Mouse (Mus musculus): ENCODE data around the gene Srpk1. TPM values are rescaled to one million over a fixed set of nuclear protein-coding genes. Genes with fewer than 3 reads are reported as not detected.

Gene Srpk1
- polyA plus RNA-seq, 1 experiment from 2014 or later = 89.1 TPM

GRCm38 (mm10) chr17:28637711-28638690 lies 15.5 kb upstream of the Srpk1 start:
- DNase-seq (ENCODE audit: low spot score) (peak; percentile 66), ATAC-seq (ENCODE audit: low read depth) (no peak; the same call in 1 of the 2 replicates)
- Histone ChIP-seq H3K9ac (ENCODE audit: low read depth, low read length) (no peak overlapping the region), H3K4me3 (ENCODE audit: low read depth, low read length) (no peak overlapping the region), H3K36me3 (ENCODE audit: control insufficient read depth, insufficient read depth, low read length) (no peaks in the 10 kb centered on the region), H3K4me2 (ENCODE audit: low read depth, low read length) (no peak overlapping the region), H3K27me3 (replicated peaks; ENCODE audit: control insufficient read depth, insufficient read depth, low read length) (no peaks in the 10 kb centered on the region), H3K9me3 (ENCODE audit: control insufficient read depth, low read length) (no peaks in the 10 kb centered on the region), H3K27ac (replicated peaks; ENCODE audit: low read depth, low read length) (no peak overlapping the region), H3K4me1 (ENCODE audit: control insufficient read depth, insufficient read depth, low read length) (no peaks in the 10 kb centered on the region)
- WGBS = 87% methylated on average over 6 of the region's 7 CpGs

- DNase-seq (ENCODE audit: low spot score) = no peak
- no peaks in the 10 kb centered on the region for H3K27me3 ChIP-seq (replicated peaks; ENCODE audit: control insufficient read depth, insufficient read depth, low read length)
- H3K9ac ChIP-seq (ENCODE audit: low read depth, low read length) = no peak overlapping the region
- H3K9me3 ChIP-seq (ENCODE audit: control insufficient read depth, low read length) = no peaks in the 10 kb centered on the region
- no peaks in the 10 kb centered on the region for H3K36me3 ChIP-seq (ENCODE audit: control insufficient read depth, insufficient read depth, low read length)
- H3K27ac ChIP-seq (replicated peaks; ENCODE audit: low read depth, low read length) = no peak overlapping the region
- 74% methylated on average over 5 of the region's 5 CpGs for WGBS
- no peaks in the 10 kb centered on the region for H3K4me1 ChIP-seq (ENCODE audit: control insufficient read depth, insufficient read depth, low read length)
- H3K4me3 ChIP-seq (ENCODE audit: low read depth, low read length) = no peak overlapping the region
- no peak for ATAC-seq (ENCODE audit: low read depth)
- H3K4me2 ChIP-seq (ENCODE audit: low read depth, low read length) = no peak overlapping the region
Observed at GRCm38 (mm10) chr17:28635842-28636241, 13.3 kb upstream of the Srpk1 start.

- Histone ChIP-seq H3K36me3 (ENCODE audit: control insufficient read depth, insufficient read depth, low read length) (no peaks in the 10 kb centered on the region), H3K4me1 (ENCODE audit: control insufficient read depth, insufficient read depth, low read length) (no peaks in the 10 kb centered on the region), H3K27ac (replicated peaks; ENCODE audit: low read depth, low read length) (no peak overlapping the region), H3K4me2 (ENCODE audit: low read depth, low read length) (no peak overlapping the region), H3K4me3 (ENCODE audit: low read depth, low read length) (no peak overlapping the region), H3K27me3 (replicated peaks; ENCODE audit: control insufficient read depth, insufficient read depth, low read length) (no peaks in the 10 kb centered on the region), H3K9ac (ENCODE audit: low read depth, low read length) (no peak overlapping the region), H3K9me3 (ENCODE audit: control insufficient read depth, low read length) (no peaks in the 10 kb centered on the region)
- no peak for DNase-seq (ENCODE audit: low spot score)
- 50% methylated on average over 3 of the region's 3 CpGs for WGBS
- no peak for ATAC-seq (ENCODE audit: low read depth)
Observed at GRCm38 (mm10) chr17:28629125-28629524, 6.6 kb upstream of the Srpk1 start.

GRCm38 (mm10) chr17:28628248-28629124 lies 6.0 kb upstream of the Srpk1 start:
- DNase-seq (ENCODE audit: low spot score) (no peak), ATAC-seq (ENCODE audit: low read depth) (no peak)
- H3K4me3 ChIP-seq (ENCODE audit: low read depth, low read length) = no peak overlapping the region
- 56% methylated on average over 10 of the region's 10 CpGs for WGBS
- H3K36me3 ChIP-seq (ENCODE audit: control insufficient read depth, insufficient read depth, low read length) = no peaks in the 10 kb centered on the region
- no peaks in the 10 kb centered on the region for H3K4me1 ChIP-seq (ENCODE audit: control insufficient read depth, insufficient read depth, low read length)
- no peak overlapping the region for H3K9ac ChIP-seq (ENCODE audit: low read depth, low read length)
- H3K9me3 ChIP-seq (ENCODE audit: control insufficient read depth, low read length) = no peaks in the 10 kb centered on the region
- H3K4me2 ChIP-seq (ENCODE audit: low read depth, low read length) = no peak overlapping the region
- no peak overlapping the region for H3K27ac ChIP-seq (replicated peaks; ENCODE audit: low read depth, low read length)
- H3K27me3 ChIP-seq (replicated peaks; ENCODE audit: control insufficient read depth, insufficient read depth, low read length) = no peaks in the 10 kb centered on the region

- Histone ChIP-seq H3K36me3 (ENCODE audit: control insufficient read depth, insufficient read depth, low read length) (no peaks in the 10 kb centered on the region), H3K4me2 (ENCODE audit: low read depth, low read length) (no peak overlapping the region), H3K4me1 (ENCODE audit: control insufficient read depth, insufficient read depth, low read length) (no peaks in the 10 kb centered on the region), H3K27me3 (replicated peaks; ENCODE audit: control insufficient read depth, insufficient read depth, low read length) (no peaks in the 10 kb centered on the region), H3K9me3 (ENCODE audit: control insufficient read depth, low read length) (no peaks in the 10 kb centered on the region), H3K9ac (ENCODE audit: low read depth, low read length) (no peak overlapping the region), H3K4me3 (ENCODE audit: low read depth, low read length) (no peak overlapping the region), H3K27ac (replicated peaks; ENCODE audit: low read depth, low read length) (no peak overlapping the region)
- ATAC-seq (ENCODE audit: low read depth) (no peak), DNase-seq (ENCODE audit: low spot score) (no peak)
- WGBS = 78% methylated on average over 2 of the region's 2 CpGs
Observed at GRCm38 (mm10) chr17:28626937-28627336, 4.4 kb upstream of the Srpk1 start.

GRCm38 (mm10) chr17:28625327-28625726 lies 2.8 kb upstream of the Srpk1 start:
- H3K27ac ChIP-seq (replicated peaks; ENCODE audit: low read depth, low read length) = no peak overlapping the region

GRCm38 (mm10) chr17:28624841-28625240 lies 2.3 kb upstream of the Srpk1 start:
- Histone ChIP-seq H3K27ac (replicated peaks; ENCODE audit: low read depth, low read length) (no peak overlapping the region), H3K27me3 (replicated peaks; ENCODE audit: control insufficient read depth, insufficient read depth, low read length) (no peaks in the 10 kb centered on the region), H3K4me3 (ENCODE audit: low read depth, low read length) (no peak overlapping the region), H3K4me1 (ENCODE audit: control insufficient read depth, insufficient read depth, low read length) (peaks cover 8% of the 10 kb centered on the region), H3K36me3 (ENCODE audit: control insufficient read depth, insufficient read depth, low read length) (peaks cover 5% of the 10 kb centered on the region), H3K9ac (ENCODE audit: low read depth, low read length) (no peak overlapping the region), H3K9me3 (ENCODE audit: control insufficient read depth, low read length) (no peaks in the 10 kb centered on the region), H3K4me2 (ENCODE audit: low read depth, low read length) (no peak overlapping the region)
- no peak for DNase-seq (ENCODE audit: low spot score)
- ATAC-seq (ENCODE audit: low read depth) = no peak
- 75% methylated on average over 2 of the region's 2 CpGs for WGBS

More at GRCm38 (mm10) chr17:28625327-28625726, 2.8 kb upstream of the Srpk1 start:
- ATAC-seq (ENCODE audit: low read depth) = no peak
- H3K9me3 ChIP-seq (ENCODE audit: control insufficient read depth, low read length) = no peaks in the 10 kb centered on the region
- H3K4me3 ChIP-seq (ENCODE audit: low read depth, low read length) = no peak overlapping the region
- no peak overlapping the region for H3K4me2 ChIP-seq (ENCODE audit: low read depth, low read length)
- no peaks in the 10 kb centered on the region for H3K36me3 ChIP-seq (ENCODE audit: control insufficient read depth, insufficient read depth, low read length)
- WGBS = 94% methylated on average over 15 of the region's 15 CpGs
- H3K9ac ChIP-seq (ENCODE audit: low read depth, low read length) = no peak overlapping the region
- DNase-seq (ENCODE audit: low spot score) = no peak
- H3K4me1 ChIP-seq (ENCODE audit: control insufficient read depth, insufficient read depth, low read length) = peaks cover 8% of the 10 kb centered on the region
- H3K27me3 ChIP-seq (replicated peaks; ENCODE audit: control insufficient read depth, insufficient read depth, low read length) = no peaks in the 10 kb centered on the region

- ATAC-seq (ENCODE audit: low read depth) (peak; percentile 77), DNase-seq (ENCODE audit: low spot score) (peak; percentile 75)
- Histone ChIP-seq H3K4me3 (ENCODE audit: low read depth, low read length) (peak overlapping the region; percentile 99), H3K4me1 (ENCODE audit: control insufficient read depth, insufficient read depth, low read length) (peaks cover 8% of the 10 kb centered on the region), H3K9me3 (ENCODE audit: control insufficient read depth, low read length) (no peaks in the 10 kb centered on the region), H3K36me3 (ENCODE audit: control insufficient read depth, insufficient read depth, low read length) (peaks cover 17% of the 10 kb centered on the region), H3K27me3 (replicated peaks; ENCODE audit: control insufficient read depth, insufficient read depth, low read length) (no peaks in the 10 kb centered on the region), H3K9ac (ENCODE audit: low read depth, low read length) (peak overlapping the region; percentile 97), H3K4me2 (ENCODE audit: low read depth, low read length) (peak overlapping the region; percentile 93), H3K27ac (replicated peaks; ENCODE audit: low read depth, low read length) (peak overlapping the region; percentile 83)
- WGBS = under 1% methylated on average over 43 of the region's 78 CpGs
Observed at GRCm38 (mm10) chr17:28621381-28622299, 869 bp downstream of the Srpk1 start.

Data from embryonic facial prominence, embryonic 14.5 days (tissue).